Mouse (Mus musculus) ES-E14 (cell line): ENCODE measurements around the gene Car3. TPM values are rescaled to one million over a fixed set of nuclear protein-coding genes. Genes with fewer than 3 reads are reported as not detected.

Experiments used
- DNase-seq: peaks from one replicate; pipeline ENCODE4 v3.0.0-alpha.2; 2013; ENCODE audit warnings: low read depth, low spot score
- H3K27ac ChIP-seq: 2 replicates; pipeline ENCODE4 v1.5.1; 2012; ENCODE audit warnings: low read depth, mild to moderate bottlenecking, low read length, moderate library complexity, mixed read lengths; ENCODE audit not compliant: poor library complexity, insufficient read depth, severe bottlenecking
- H3K36me3 ChIP-seq: 2 replicates; pipeline ENCODE4 v1.6.1; 2012; ENCODE audit warnings: mild to moderate bottlenecking, low read length, moderate library complexity, mixed read lengths; ENCODE audit not compliant: control insufficient read depth, poor library complexity, insufficient read depth, severe bottlenecking
- H3K4me1 ChIP-seq, 2 experiments: fragments of 150-350 bp in 1 of 2; sonication (generic) in 1 of 2; 2 replicates each; pipeline ENCODE4 v1.6.1; 2012; ENCODE audit warnings: low read length in 2 of 2, mild to moderate bottlenecking in 1 of 2, mixed read lengths in 1 of 2; ENCODE audit not compliant: control insufficient read depth in 2 of 2, insufficient read depth in 2 of 2, poor library complexity in 1 of 2
- H3K4me3 ChIP-seq, 2 experiments: fragments of 150-350 bp in 1 of 2; sonication (generic) in 1 of 2; 2 replicates each; pipeline ENCODE4 v1.5.1; 2012; ENCODE audit warnings: low read length in 2 of 2, low read depth in 1 of 2, mild to moderate bottlenecking in 1 of 2, mixed read lengths in 1 of 2; ENCODE audit not compliant: insufficient read depth in 1 of 2, poor library complexity in 1 of 2, severe bottlenecking in 1 of 2
- H3K9ac ChIP-seq: 2 replicates; pipeline ENCODE4 v1.6.1; 2012; ENCODE audit warnings: low read depth, mild to moderate bottlenecking, low read length, mixed read lengths; ENCODE audit not compliant: poor library complexity, insufficient read depth, severe bottlenecking
- H3K9me3 ChIP-seq: fragments of 150-350 bp; sonication (generic); 2 replicates; pipeline ENCODE4 v1.6.1; 2012; ENCODE audit warnings: low read depth, mild to moderate bottlenecking, low read length; ENCODE audit not compliant: control insufficient read depth, insufficient read depth
- CHD2 ChIP-seq: IDR thresholded peaks from 2 replicates; pipeline ENCODE4 v1.6.1; 2014; ENCODE audit warnings: mild to moderate bottlenecking, low read depth, low read length, inconsistent platforms
- HCFC1 ChIP-seq: IDR thresholded peaks from 2 replicates; pipeline ENCODE4 v1.6.1; 2012; ENCODE audit warnings: low read length, inconsistent platforms, borderline replicate concordance; ENCODE audit not compliant: insufficient read depth
- MAFK ChIP-seq: IDR thresholded peaks from 2 replicates; pipeline ENCODE4 v1.6.1; 2014; ENCODE audit warnings: mild to moderate bottlenecking, low read depth, low read length, inconsistent platforms; ENCODE audit not compliant: insufficient read depth
- ZC3H11A ChIP-seq: IDR thresholded peaks from 2 replicates; pipeline ENCODE4 v1.6.1; 2012; ENCODE audit warnings: low read depth, mild to moderate bottlenecking, inconsistent platforms, low read length, borderline replicate concordance
- ZNF384 ChIP-seq: IDR thresholded peaks from 2 replicates; pipeline ENCODE4 v1.6.1; 2012; ENCODE audit warnings: low read depth, low read length, inconsistent platforms
- in situ Hi-C, 2 experiments: fragments of 600-800 bp; cut with MboI; formaldehyde crosslinking; loops; one replicate each; pipeline ENCODE4 v1.15.1; 2025; ENCODE audit warnings: low sequenced_read_pairs in 2 of 2, inconsistent platforms in 1 of 2; ENCODE audit not compliant: unreplicated experiment in 2 of 2
- total RNA-seq: library from RNA; depleted of rRNA; stranded (reverse); fragments of 300-350 nt; gene quantifications from 2 replicates; pipeline ENCODE4 v1.2.3, GENCODE M21; 2012

The Car3 gene
- total RNA-seq, 1 experiment: 5.3 TPM

GRCm38 (mm10) chr3:14869779-14870178, 6.5 kb downstream of the Car3 start:
- no peaks in the 10 kb centered on the region for H3K9me3 ChIP-seq
- in situ Hi-C loops: loop anchor here (5.0 to 10.0 kb wide), 2 partner anchors 323 to 325 kb away; no protein-coding TSS in a partner anchor
- no peak overlapping the region for H3K27ac ChIP-seq
- TF ChIP-seq ZC3H11A (peak; percentile 93), MAFK (no peak)
- no peak overlapping the region for H3K4me3 ChIP-seq
- H3K36me3 ChIP-seq: no peaks in the 10 kb centered on the region
- DNase-seq: peak; percentile 80
- no peak overlapping the region for H3K9ac ChIP-seq
- 0 out of 4 replicates have a peak, but pooled peaks cover 2% of the 10 kb centered on the region in 2 experiments for H3K4me1 ChIP-seq

- Histone ChIP-seq H3K4me3 (no peak overlapping the region), H3K9me3 (no peaks in the 10 kb centered on the region), H3K36me3 (no peaks in the 10 kb centered on the region), H3K27ac (no peak overlapping the region), H3K4me1 (0 out of 4 replicates have a peak, but pooled peaks cover 2% of the 10 kb centered on the region in 2 experiments), H3K9ac (no peak overlapping the region)
- in situ Hi-C loops: loop anchor here (5.0 to 10.0 kb wide), 2 partner anchors 322 to 324 kb away; no protein-coding TSS in a partner anchor
- no peak for DNase-seq
- no peak for TF ChIP-seq CHD2
- no peak for TF ChIP-seq ZNF384
- no peak for TF ChIP-seq MAFK
- TF ChIP-seq HCFC1: no peak
These were observed 7.2 kb downstream of the Car3 start for GRCm38 (mm10) chr3:14870528-14870927.

- no peak for DNase-seq
- 0 out of 4 replicates have a peak, but pooled peaks cover 2% of the 10 kb centered on the region in 2 experiments for H3K4me1 ChIP-seq
- H3K4me3 ChIP-seq: no peak overlapping the region
- TF ChIP-seq CHD2 (no peak), ZNF384 (no peak), HCFC1 (no peak), ZC3H11A (no peak), MAFK (no peak)
- H3K9me3 ChIP-seq: no peaks in the 10 kb centered on the region
- in situ Hi-C loops: loop anchor here (5.0 to 10.0 kb wide), 2 partner anchors 321 to 323 kb away; no protein-coding TSS in a partner anchor
- no peak overlapping the region for H3K9ac ChIP-seq
- H3K36me3 ChIP-seq: no peaks in the 10 kb centered on the region
- no peak overlapping the region for H3K27ac ChIP-seq
These were observed 8.1 kb downstream of the Car3 start for GRCm38 (mm10) chr3:14871386-14871785.

- DNase-seq: peak; percentile 53
- Histone ChIP-seq H3K4me1 (0 out of 4 replicates have a peak, but pooled peaks cover 2% of the 10 kb centered on the region in 2 experiments), H3K4me3 (no peak overlapping the region), H3K27ac (no peak overlapping the region), H3K36me3 (no peaks in the 10 kb centered on the region), H3K9me3 (no peaks in the 10 kb centered on the region), H3K9ac (no peak overlapping the region)
- TF ChIP-seq CHD2: no peak
- no peak for TF ChIP-seq HCFC1
- TF ChIP-seq ZC3H11A: peak; percentile 89
- no peak for TF ChIP-seq MAFK
- in situ Hi-C loops: loop anchor here (5.0 to 10.0 kb wide), 2 partner anchors 318 to 320 kb away; no protein-coding TSS in a partner anchor
These were observed 11.2 kb downstream of the Car3 start for GRCm38 (mm10) chr3:14874402-14875040.
